Mouse (Mus musculus): Measurements from ENCODE around the gene Rab40c. TPM values are rescaled to one million over a fixed set of nuclear protein-coding genes. Genes with fewer than 3 reads are reported as not detected.
A peak's percentile ranks its signal among the peaks of the same experiment; 100 is the strongest.

Gene Rab40c
- total RNA-seq, 1 experiment from 2014 or later = 7.8 TPM

GRCm38 (mm10) chr17:25836397-25837075 lies 83.0 kb downstream of the Rab40c start:
- no peak for ATAC-seq (ENCODE audit: extremely low read depth, insufficient number of reproducible peaks, low FRiP score, poor library complexity, severe bottlenecking)

- ATAC-seq (ENCODE audit: extremely low read depth, insufficient number of reproducible peaks, low FRiP score, poor library complexity, severe bottlenecking) = no peak
Measured at GRCm38 (mm10) chr17:25835816-25836215, 83.7 kb downstream of the Rab40c start.

GRCm38 (mm10) chr17:25835301-25835700 lies 84.2 kb downstream of the Rab40c start:
- ATAC-seq (ENCODE audit: extremely low read depth, insufficient number of reproducible peaks, low FRiP score, poor library complexity, severe bottlenecking) = no peak

GRCm38 (mm10) chr17:25834595-25835222 lies 84.8 kb downstream of the Rab40c start:
- no peak for ATAC-seq (ENCODE audit: extremely low read depth, insufficient number of reproducible peaks, low FRiP score, poor library complexity, severe bottlenecking)

GRCm38 (mm10) chr17:25833961-25834594 lies 85.4 kb downstream of the Rab40c start:
- ATAC-seq (ENCODE audit: extremely low read depth, insufficient number of reproducible peaks, low FRiP score, poor library complexity, severe bottlenecking) = no peak

GRCm38 (mm10) chr17:25833291-25833663 lies 86.2 kb downstream of the Rab40c start, which contains the start of gene Stub1:
Gene Stub1 (minus strand): TSS chr17:25833404.
- peak; percentile 0; the same call in 1 of the 2 replicates for ATAC-seq (ENCODE audit: extremely low read depth, insufficient number of reproducible peaks, low FRiP score, poor library complexity, severe bottlenecking)

- peak; percentile 89 for ATAC-seq (ENCODE audit: extremely low read depth, insufficient number of reproducible peaks, low FRiP score, poor library complexity, severe bottlenecking)
Measured at GRCm38 (mm10) chr17:25832436-25833290, 86.9 kb downstream of the Rab40c start.

Other genes starting within 250 kb of the Rab40c start
- gene Gng13, start 202.6 kb downstream of the Rab40c start, total RNA-seq (2017) = not detected in 2 replicates
- gene Chtf18, start 192.3 kb downstream of the Rab40c start, total RNA-seq (2017) = 1.5 and 2.3 TPM in 2 replicates
- gene Rpusd1, start 192.1 kb downstream of the Rab40c start, total RNA-seq (2017) = 1.7 and 2.2 TPM in 2 replicates
- not detected in 2 replicates for gene Mslnl, start 183.7 kb downstream of the Rab40c start, total RNA-seq (2017)
- 1.6 TPM in 1 of 2 replicates, not detected in the other for gene Msln, start 165.3 kb downstream of the Rab40c start, total RNA-seq (2017)
- gene Narfl, start 146.0 kb downstream of the Rab40c start, total RNA-seq (2017) = 36.2 and 41.3 TPM in 2 replicates
- 21.5 and 24.7 TPM in 2 replicates for gene Haghl, start 134.1 kb downstream of the Rab40c start, total RNA-seq (2017)
- 0.25 TPM in 1 of 2 replicates, not detected in the other for gene Ccdc78, start 133.1 kb downstream of the Rab40c start, total RNA-seq (2017)
- gene Fam173a, start 126.8 kb downstream of the Rab40c start, total RNA-seq (2017) = 23.6 and 33.3 TPM in 2 replicates
- not detected in 2 replicates for gene AC134908.4, start 124.1 kb downstream of the Rab40c start, total RNA-seq (2017)
- gene Metrn, start 122.6 kb downstream of the Rab40c start, total RNA-seq (2017) = 3.5 and 4.4 TPM in 2 replicates
- gene Fbxl16, start 110.6 kb downstream of the Rab40c start, total RNA-seq (2017) = not detected in 2 replicates
- gene Wdr24, start 96.1 kb downstream of the Rab40c start, total RNA-seq (2017) = 12.9 and 13.4 TPM in 2 replicates
- 10.9 and 11.0 TPM in 2 replicates for gene Jmjd8, start 90.9 kb downstream of the Rab40c start, total RNA-seq (2017)
- 74.8 and 79.7 TPM in 2 replicates for gene Stub1, start 86.3 kb downstream of the Rab40c start, total RNA-seq (2017)
- gene Rhbdl1, start 82.4 kb downstream of the Rab40c start, total RNA-seq (2017) = 1.5 TPM in 1 of 2 replicates, not detected in the other
- 3.4 and 5.6 TPM in 2 replicates for gene Gm20683, start 78.0 kb downstream of the Rab40c start, total RNA-seq (2017)
- 34.6 and 37.0 TPM in 2 replicates for gene Rhot2, start 74.9 kb downstream of the Rab40c start, total RNA-seq (2017)
- gene Wdr90, start 58.2 kb downstream of the Rab40c start, total RNA-seq (2017) = 7.4 and 8.4 TPM in 2 replicates
- 1.2 TPM in 1 of 2 replicates, not detected in the other for gene Mcrip2, start 51.0 kb downstream of the Rab40c start, total RNA-seq (2017)
- 5.8 and 7.1 TPM in 2 replicates for gene Mettl26, start 44.7 kb downstream of the Rab40c start, total RNA-seq (2017)
- gene Wfikkn1, start 38.9 kb downstream of the Rab40c start, total RNA-seq (2017) = 2.0 and 3.0 TPM in 2 replicates
- 23.3 and 28.6 TPM in 2 replicates for gene Pigq, start 25.2 kb upstream of the Rab40c start, total RNA-seq (2017)
- gene Nhlrc4, start 25.2 kb upstream of the Rab40c start, total RNA-seq (2017) = not detected in 2 replicates
- not detected in 2 replicates for gene A930017K11Rik, start 32.8 kb upstream of the Rab40c start, total RNA-seq (2017)
- gene Capn15, start 66.1 kb upstream of the Rab40c start, total RNA-seq (2017) = 9.2 and 10.2 TPM in 2 replicates
- 2.8 and 3.7 TPM in 2 replicates for gene Rab11fip3, start 149.8 kb upstream of the Rab40c start, total RNA-seq (2017)
- gene Decr2, start 170.6 kb upstream of the Rab40c start, total RNA-seq (2017) = 5.0 and 5.5 TPM in 2 replicates
- 2.7 TPM in 1 of 2 replicates, not detected in the other for gene Nme4, start 175.9 kb upstream of the Rab40c start, total RNA-seq (2017)
- 15.5 and 17.3 TPM in 2 replicates for gene Tmem8, start 193.6 kb upstream of the Rab40c start, total RNA-seq (2017)
- gene Mrpl28, start 203.8 kb upstream of the Rab40c start, total RNA-seq (2017) = 10.7 and 19.7 TPM in 2 replicates
- 152 and 244 TPM in 2 replicates for gene Axin1, start 219.0 kb upstream of the Rab40c start, total RNA-seq (2017)